9 mouse cellular contexts compared by ENCODE assay signal in the genomic region with DNA sequence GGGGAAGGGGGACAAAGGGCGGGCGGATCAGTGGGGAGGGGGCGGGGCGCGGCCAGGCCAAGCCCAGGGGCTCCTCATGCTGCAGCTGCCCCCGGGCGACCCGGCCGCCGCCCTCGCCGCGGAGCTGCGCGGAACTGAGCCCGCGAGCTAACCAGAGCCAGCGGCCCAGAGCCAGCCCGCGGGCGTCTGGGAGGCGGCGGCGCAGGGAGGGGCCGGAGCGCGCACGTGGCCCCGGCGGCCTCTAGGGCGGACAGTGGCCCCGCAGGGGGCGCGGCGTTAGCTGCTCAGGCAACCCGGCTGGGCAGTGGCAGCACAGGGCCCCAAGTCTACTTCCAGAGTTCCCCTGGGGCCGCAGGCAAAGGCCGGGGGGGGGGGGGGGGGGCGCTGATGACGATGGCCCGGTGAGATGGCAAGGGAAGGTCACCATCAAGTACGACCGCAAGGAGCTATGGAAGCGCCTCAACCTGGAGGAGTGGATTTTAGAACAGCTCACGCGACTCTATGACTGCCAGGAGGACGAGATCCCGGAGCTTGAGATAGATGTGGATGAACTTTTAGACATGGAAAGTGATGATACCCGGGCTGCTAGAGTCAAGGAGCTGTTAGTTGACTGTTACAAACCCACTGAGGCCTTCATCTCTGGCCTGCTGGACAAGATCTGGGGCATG. TPM values are rescaled to one million over a fixed set of nuclear protein-coding genes. Genes with fewer than 3 reads are reported as not detected.
A peak's percentile ranks its signal among the peaks of the same experiment; 100 is the strongest.
DNase-seq lines count a peak whose midpoint lies in the region; ATAC-seq lines count a peak whose summit lies in the region.
"Had no signal": no experiment of that assay in that cellular context is flagged by ENCODE, and none has a peak within 500 bp of the region (broad histone marks: within the 10 kb centered on the region; RNA-seq: fewer than 3 reads in every experiment).

No protein-coding gene starts in this region.

- H3K36me3 ChIP-seq in forebrain, embryonic 13.5 days (ENCODE audit: poor library complexity, severe bottlenecking), result no peaks in the 10 kb centered on the region
- no peaks in the 10 kb centered on the region for H3K36me3 ChIP-seq in splenic B cell, adult 2 months (ENCODE audit: control insufficient read depth, insufficient read depth, low read length, poor library complexity, severe bottlenecking)

- peak overlapping the region; percentile 60 for H3K9ac ChIP-seq in forebrain, embryonic 13.5 days

- H3K27ac ChIP-seq in brown adipose tissue, adult 24 weeks (replicated peaks; ENCODE audit: low read depth, low read length), result no peak overlapping the region
- H3K27ac ChIP-seq in forebrain, embryonic 13.5 days, result no peak overlapping the region

- 22% methylated on average over 10 of the region's 49 CpGs for WGBS in forebrain, embryonic 13.5 days

- peak overlapping the region; percentile 59 for H3K4me2 ChIP-seq in forebrain, embryonic 13.5 days

- H3K4me1 ChIP-seq in brown adipose tissue, adult 24 weeks (ENCODE audit: control insufficient read depth, insufficient read depth, insufficient read length, low read length), result no peaks in the 10 kb centered on the region
- no peaks in the 10 kb centered on the region for H3K4me1 ChIP-seq in forebrain, embryonic 13.5 days

- no peaks in the 10 kb centered on the region for H3K27me3 ChIP-seq in forebrain, embryonic 13.5 days
- H3K27me3 ChIP-seq in splenic B cell, adult 2 months (ENCODE audit: control insufficient read depth, insufficient read depth, low read length, poor library complexity, severe bottlenecking), result no peaks in the 10 kb centered on the region

- ATAC-seq in forebrain, embryonic 13.5 days, result peak; percentile 86
- ATAC-seq in megakaryocyte, adult 5-6 weeks (ENCODE audit: poor library complexity, severe bottlenecking), result peak; percentile 84

- intact Hi-C loops in heart, postnatal 14 days (cut with DNase I), result no loop called here

- peak overlapping the region; percentile 33 for H3K4me3 ChIP-seq in brown adipose tissue, adult 24 weeks (ENCODE audit: insufficient read depth, low read depth, low read length)
- H3K4me3 ChIP-seq in forebrain, embryonic 13.5 days, result peak overlapping the region; percentile 46

- no peaks in the 10 kb centered on the region for H3K9me3 ChIP-seq in forebrain, embryonic 13.5 days (replicated peaks)

- DNase-seq in adrenal gland, adult 18-20 months (ENCODE audit: low spot score in 2 of 2), result peak; percentile 17 to 46
- no peak for DNase-seq in adrenal gland, postnatal 4 days (ENCODE audit: low spot score in 2 of 2)
- peak; percentile 43 to 60 for DNase-seq in heart, postnatal 14 days
- DNase-seq in kidney, postnatal 25 days, result peak; percentile 40 to 79
- peak; percentile 51 for DNase-seq in splenic B cell, adult 2 months (ENCODE audit: low read depth, low spot score)

RNA-seq across cellular contexts. Expression of a gene that starts 7.9 kb away (rescaled TPM):
- total RNA-seq in adrenal gland, adult 18-20 months (2021), result not detected
- total RNA-seq in adrenal gland, postnatal 4 days (2021), result under 1 TPM in 1 of 2 experiments, not detected in 1; 0.70 TPM
- polyA plus RNA-seq in brown adipose tissue, adult 24 weeks (2012; ENCODE audit: insufficient read depth, insufficient read length, missing spikeins), result not detected in 2 replicates
- not detected in 2 replicates for polyA plus RNA-seq in forebrain, embryonic 13.5 days (2015; fragmentation: Nextera tagmentation; extraction: Ambion mirVana)
- not detected for total RNA-seq in heart, postnatal 14 days (2021)
- not detected in 2 replicates for total RNA-seq in megakaryocyte, adult 5-6 weeks (2015)
- total RNA-seq in megakaryocyte, adult 5-6 weeks (2017), result not detected in 2 replicates
- total RNA-seq: layer of hippocampus, postnatal 36 days had no signal

RNA-seq across cellular contexts. Expression of a gene that starts 24.9 kb away (rescaled TPM):
- 10 to 100 TPM; 44.0 to 45.3 TPM for total RNA-seq in adrenal gland, adult 18-20 months (2021)
- total RNA-seq in adrenal gland, postnatal 4 days (2021), result 10 to 100 TPM; 49.0 to 51.1 TPM
- 53.7 and 57.8 TPM in 2 replicates for polyA plus RNA-seq in brown adipose tissue, adult 24 weeks (2012; ENCODE audit: insufficient read depth, insufficient read length, missing spikeins)
- polyA plus RNA-seq in forebrain, embryonic 13.5 days (2015; fragmentation: Nextera tagmentation; extraction: Ambion mirVana), result 17.3 and 19.0 TPM in 2 replicates
- 10 to 100 TPM; 21.0 to 21.8 TPM for total RNA-seq in heart, postnatal 14 days (2021)
- 95.3 and 104 TPM in 2 replicates for total RNA-seq in megakaryocyte, adult 5-6 weeks (2015)
- total RNA-seq in megakaryocyte, adult 5-6 weeks (2017), result 88.8 and 97.8 TPM in 2 replicates

Comparison
In these comparisons a context has a peak if more than half of its experiments do, and no peak if none do; other contexts are left out.
1. DNase-seq: peak in adrenal gland, adult 18-20 months (2 of 2), heart, postnatal 14 days (2 of 2), kidney, postnatal 25 days (2 of 2) and splenic B cell, adult 2 months (single experiment); none in adrenal gland, postnatal 4 days (0 of 2).